Mouse (Mus musculus) neural tube, embryonic 12.5 days (tissue): ENCODE data around the gene Nek9. TPM values are rescaled to one million over a fixed set of nuclear protein-coding genes. Genes with fewer than 3 reads are reported as not detected.

Experiments used
- ATAC-seq: fragments of 200-750 bp; cut with Nextera tagmentation; 2 replicates; pipeline ENCODE4 v1.8.0; 2017; ENCODE audit warnings: low read depth, mild to moderate bottlenecking, moderate TSS enrichment, moderate library complexity; ENCODE audit not compliant: low FRiP score
- H3K27ac ChIP-seq: fragments of 300-500 bp; sonication (generic); 2 replicates; pipeline ENCODE4 v1.5.1; 2016
- H3K27me3 ChIP-seq: fragments of 300-500 bp; sonication (generic); replicated peaks from 2 replicates; pipeline ENCODE4 v1.6.1; 2016; ENCODE audit warnings: mild to moderate bottlenecking
- H3K36me3 ChIP-seq: fragments of 300-500 bp; sonication (generic); 2 replicates; pipeline ENCODE4 v1.6.1; 2016; ENCODE audit warnings: mild to moderate bottlenecking
- H3K4me1 ChIP-seq: fragments of 300-500 bp; sonication (generic); 2 replicates; pipeline ENCODE4 v1.6.1; 2016
- H3K4me2 ChIP-seq: fragments of 300-500 bp; sonication (generic); replicated peaks from 2 replicates; pipeline ENCODE4 v1.6.1; 2016; ENCODE audit warnings: mild to moderate bottlenecking
- H3K4me3 ChIP-seq: fragments of 300-500 bp; sonication (generic); 2 replicates; pipeline ENCODE4 v1.5.1; 2016
- H3K9ac ChIP-seq: fragments of 300-500 bp; sonication (generic); 2 replicates; pipeline ENCODE4 v1.6.1; 2016; ENCODE audit warnings: mild to moderate bottlenecking
- H3K9me3 ChIP-seq: fragments of 300-500 bp; sonication (generic); 2 replicates; pipeline ENCODE4 v1.6.1; 2016; ENCODE audit warnings: mild to moderate bottlenecking
- WGBS: fragments of 180-500 bp; shearing (Covaris S2); methylation state at CpG from one replicate; pipeline ENCODE4 v1.1.7; 2016; 5-methylcytosine and 5-hydroxymethylcytosine counted together
- polyA plus RNA-seq: library from polyadenylated mRNA; unstranded; fragments of >200 nt; fragmentation: Nextera tagmentation; extraction: Ambion mirVana; gene quantifications from 2 replicates; pipeline ENCODE4 v1.2.1, GENCODE M21; 2016

The Nek9 gene
- polyA plus RNA-seq, 1 experiment from 2014 or later = 23.7 TPM

DNA sequence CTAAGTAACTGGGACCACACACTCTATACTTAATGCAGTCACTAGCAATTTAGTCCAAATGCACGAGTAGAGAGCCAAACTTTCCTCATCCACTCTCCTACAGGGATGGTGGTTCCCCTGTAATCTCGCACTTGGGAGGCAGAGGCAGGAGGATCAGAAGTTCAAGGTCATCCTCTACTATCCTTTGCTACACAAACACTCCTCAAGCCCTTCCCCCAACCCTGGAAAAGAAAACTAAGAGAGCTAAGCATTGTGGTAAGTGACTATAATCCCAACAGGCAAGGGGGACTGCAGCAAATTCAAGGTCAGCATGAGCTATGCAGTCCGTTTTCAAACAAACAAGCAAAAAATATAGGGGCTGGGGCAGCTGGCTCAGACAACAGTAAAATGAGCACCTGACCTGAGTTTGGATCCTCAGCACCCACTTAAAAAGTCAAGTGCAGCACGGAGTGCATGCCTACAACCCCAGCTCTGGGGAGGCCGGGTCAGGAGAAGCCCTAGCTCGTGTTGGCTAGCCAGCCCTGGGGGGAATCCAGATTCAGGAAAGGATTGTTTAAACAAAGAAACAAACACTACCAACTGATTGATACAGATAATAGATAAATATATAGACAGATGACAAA is 29.4 kb upstream of the Nek9 start:
- H3K4me3 ChIP-seq = no peak overlapping the region
- peaks cover under 1% of the 10 kb centered on the region; the same call in 1 of the 2 replicates for H3K36me3 ChIP-seq
- WGBS = 88% methylated on average over 6 of the region's 6 CpGs
- no peaks in the 10 kb centered on the region for H3K27me3 ChIP-seq
- peaks cover 23% of the 10 kb centered on the region for H3K4me1 ChIP-seq
- H3K27ac ChIP-seq = no peak overlapping the region
- ATAC-seq = no peak
- H3K9me3 ChIP-seq = no peaks in the 10 kb centered on the region
- no peak overlapping the region for H3K4me2 ChIP-seq
- H3K9ac ChIP-seq = no peak overlapping the region

DNA sequence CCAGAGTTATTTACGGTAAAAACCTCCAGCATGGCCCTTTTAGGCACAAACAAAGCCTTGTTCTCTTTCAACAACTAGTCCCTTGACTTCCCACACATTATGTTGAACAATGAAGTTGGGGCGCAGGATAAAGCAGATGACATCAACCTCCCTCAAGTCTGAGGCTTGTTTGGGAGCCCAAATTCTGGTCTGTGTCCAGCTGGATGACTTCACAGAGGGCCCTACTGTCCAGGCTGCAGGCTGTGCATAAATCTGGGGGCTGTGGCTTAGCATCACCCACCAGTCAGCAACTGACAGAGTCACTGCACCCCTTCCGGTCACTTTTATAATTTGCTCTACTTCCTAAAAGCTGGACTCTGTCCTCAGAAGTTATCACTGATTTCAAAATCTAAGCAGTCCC is 27.1 kb upstream of the Nek9 start:
- peaks cover 4% of the 10 kb centered on the region; the same call in 1 of the 2 replicates for H3K36me3 ChIP-seq
- no peak for ATAC-seq
- no peak overlapping the region for H3K9ac ChIP-seq
- H3K9me3 ChIP-seq = no peaks in the 10 kb centered on the region
- H3K4me2 ChIP-seq = no peak overlapping the region
- H3K4me1 ChIP-seq = peaks cover 14% of the 10 kb centered on the region; the same call in 1 of the 2 replicates
- no peak overlapping the region for H3K4me3 ChIP-seq
- WGBS = 68% methylated on average over 3 of the region's 3 CpGs
- no peaks in the 10 kb centered on the region for H3K27me3 ChIP-seq
- H3K27ac ChIP-seq = no peak overlapping the region

DNA sequence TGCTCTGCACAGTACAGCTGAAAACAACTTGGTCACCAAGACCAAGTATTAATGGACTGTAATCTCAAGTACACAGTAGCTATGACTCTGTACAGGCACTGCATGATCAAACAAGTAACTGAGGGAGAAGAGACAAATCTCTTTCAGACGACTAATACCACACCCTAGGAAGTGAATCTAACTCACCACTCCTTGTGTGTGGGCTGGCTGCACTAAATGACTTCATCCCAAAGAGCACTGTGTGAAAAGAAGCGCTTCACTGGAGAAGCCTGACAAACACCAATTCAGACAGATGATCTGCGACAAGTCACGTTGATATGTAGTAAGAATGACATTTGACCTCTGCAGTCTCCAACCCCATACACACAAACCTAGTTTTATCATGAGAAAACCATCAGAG is 23.3 kb upstream of the Nek9 start:
- H3K27ac ChIP-seq = no peak overlapping the region
- peaks cover 6% of the 10 kb centered on the region; the same call in 1 of the 2 replicates for H3K4me1 ChIP-seq
- no peaks in the 10 kb centered on the region for H3K9me3 ChIP-seq
- H3K27me3 ChIP-seq = no peaks in the 10 kb centered on the region
- WGBS = 80% methylated on average over 4 of the region's 4 CpGs
- H3K9ac ChIP-seq = no peak overlapping the region
- no peak for ATAC-seq
- H3K4me3 ChIP-seq = no peak overlapping the region
- no peak overlapping the region for H3K4me2 ChIP-seq
- H3K36me3 ChIP-seq = peaks cover 4% of the 10 kb centered on the region; the same call in 1 of the 2 replicates

DNA sequence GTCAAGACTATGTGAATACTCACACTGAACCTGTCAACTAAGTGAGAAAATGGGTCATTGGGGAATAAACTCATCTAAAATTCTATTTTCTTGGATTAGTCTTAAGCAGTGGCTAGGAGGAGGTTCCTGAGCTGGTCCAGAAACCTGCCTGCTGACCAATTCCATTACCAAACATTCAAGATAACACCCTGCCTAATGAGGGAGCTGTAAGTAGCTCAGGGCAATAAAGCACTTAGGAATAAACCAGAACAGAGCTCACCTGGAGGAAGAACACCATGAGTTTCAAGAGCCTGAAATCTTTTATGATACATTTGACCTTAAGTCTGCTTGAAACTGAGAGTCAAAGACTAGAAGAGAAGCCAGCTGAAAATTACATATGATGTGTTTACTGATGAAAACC is 22.4 kb upstream of the Nek9 start:
- no peak overlapping the region for H3K4me3 ChIP-seq
- ATAC-seq = no peak
- H3K9ac ChIP-seq = no peak overlapping the region
- no peak overlapping the region for H3K27ac ChIP-seq
- no peaks in the 10 kb centered on the region for H3K9me3 ChIP-seq
- no peak overlapping the region for H3K4me2 ChIP-seq
- H3K4me1 ChIP-seq = peaks cover 6% of the 10 kb centered on the region; the same call in 1 of the 2 replicates
- no peaks in the 10 kb centered on the region for H3K27me3 ChIP-seq
- H3K36me3 ChIP-seq = peaks cover 4% of the 10 kb centered on the region; the same call in 1 of the 2 replicates

DNA sequence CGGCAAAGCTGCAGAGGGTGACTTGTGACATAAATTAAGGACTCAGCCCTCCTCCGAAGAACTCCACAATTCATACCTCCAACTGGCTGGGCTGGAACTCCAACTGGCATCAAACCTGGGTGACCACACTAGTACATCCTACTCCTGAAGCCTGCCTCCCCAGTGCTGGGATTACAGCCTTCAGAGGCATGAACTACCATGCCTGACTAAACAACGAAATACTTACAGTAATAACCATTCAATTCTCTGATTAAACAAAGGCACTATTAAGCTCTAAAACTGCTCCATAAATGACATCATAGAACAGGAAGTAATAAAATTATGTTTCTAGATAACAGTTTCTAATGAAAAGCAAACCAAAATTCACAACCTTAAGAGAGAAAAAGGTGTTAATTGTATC is 22.0 kb upstream of the Nek9 start:
- peaks cover 2% of the 10 kb centered on the region; the same call in 1 of the 2 replicates for H3K4me1 ChIP-seq
- no peaks in the 10 kb centered on the region for H3K9me3 ChIP-seq
- ATAC-seq = no peak
- no peak overlapping the region for H3K9ac ChIP-seq
- no peak overlapping the region for H3K4me2 ChIP-seq
- 76% methylated on average over 3 of the region's 3 CpGs for WGBS
- H3K27me3 ChIP-seq = no peaks in the 10 kb centered on the region
- peaks cover 4% of the 10 kb centered on the region; the same call in 1 of the 2 replicates for H3K36me3 ChIP-seq
- H3K4me3 ChIP-seq = no peak overlapping the region
- H3K27ac ChIP-seq = no peak overlapping the region

DNA sequence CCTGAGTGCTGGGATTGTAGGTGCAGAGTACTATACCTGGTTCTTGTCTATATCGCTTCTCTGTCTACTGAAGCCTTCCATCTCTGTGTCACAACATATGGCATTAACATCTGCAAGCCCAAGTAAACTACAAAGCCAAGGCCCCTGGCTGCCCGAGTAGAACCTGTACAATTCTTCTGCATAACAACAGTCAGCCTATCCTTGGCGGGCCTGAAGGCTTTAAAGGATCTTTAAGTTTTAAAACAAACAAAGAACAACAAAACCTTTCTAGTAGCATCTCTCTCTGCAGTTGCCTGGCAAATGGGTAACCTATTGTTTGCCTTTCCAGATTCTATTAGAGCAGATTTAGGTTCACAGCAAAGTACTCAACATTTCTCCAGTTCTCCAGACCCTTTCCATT is 14.9 kb upstream of the Nek9 start:
- no peak overlapping the region for H3K9ac ChIP-seq
- no peak overlapping the region for H3K4me3 ChIP-seq
- H3K36me3 ChIP-seq = peaks cover 24% of the 10 kb centered on the region
- H3K9me3 ChIP-seq = no peaks in the 10 kb centered on the region
- no peak for ATAC-seq
- H3K4me1 ChIP-seq = no peaks in the 10 kb centered on the region
- 92% methylated on average over 3 of the region's 3 CpGs for WGBS
- no peak overlapping the region for H3K4me2 ChIP-seq
- H3K27ac ChIP-seq = no peak overlapping the region
- no peaks in the 10 kb centered on the region for H3K27me3 ChIP-seq

DNA sequence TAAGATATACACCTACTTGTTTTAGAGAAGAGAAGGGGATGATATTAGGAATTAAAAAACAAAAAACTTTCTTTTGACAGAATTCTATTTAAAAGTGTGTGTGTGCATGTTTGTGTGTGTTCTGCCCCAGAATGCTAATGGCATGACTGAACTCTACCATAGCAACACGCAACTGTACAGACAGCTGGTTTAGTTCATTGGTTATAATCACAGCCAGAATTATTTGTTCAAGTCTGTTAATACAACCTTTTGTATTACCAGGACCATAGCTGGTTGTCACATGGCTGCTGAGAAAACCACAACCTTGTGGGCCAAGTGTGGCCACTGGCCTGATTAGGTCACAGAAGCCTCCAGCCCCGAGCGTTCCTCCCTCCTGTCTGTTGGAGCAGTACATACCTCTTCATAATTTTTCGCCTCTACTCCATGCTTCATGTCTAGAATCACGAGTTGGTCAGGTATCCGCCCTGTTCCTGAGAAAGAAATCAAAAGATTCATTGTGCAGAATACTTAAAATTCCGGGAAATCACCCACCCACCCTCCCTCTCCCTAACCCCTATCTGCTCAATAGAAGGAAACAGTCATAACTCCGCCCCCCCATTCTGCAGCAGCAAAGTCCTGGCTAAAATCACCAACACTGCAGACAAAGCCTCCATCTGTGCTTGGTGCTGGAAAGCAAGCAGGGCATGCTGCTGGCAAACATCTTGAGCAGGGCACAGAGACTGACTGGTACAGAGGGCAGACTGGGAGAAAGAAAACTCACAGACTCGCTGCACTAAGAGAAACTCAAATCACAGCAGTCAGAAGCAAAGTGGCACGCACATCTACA is 11.5 kb upstream of the Nek9 start:
- no peak overlapping the region for H3K9ac ChIP-seq
- no peaks in the 10 kb centered on the region for H3K27me3 ChIP-seq
- WGBS = 77% methylated on average over 10 of the region's 10 CpGs
- H3K4me1 ChIP-seq = no peaks in the 10 kb centered on the region
- ATAC-seq = no peak
- no peak overlapping the region for H3K4me3 ChIP-seq
- H3K36me3 ChIP-seq = peaks cover 27% of the 10 kb centered on the region
- no peak overlapping the region for H3K4me2 ChIP-seq
- H3K9me3 ChIP-seq = no peaks in the 10 kb centered on the region
- H3K27ac ChIP-seq = no peak overlapping the region

DNA sequence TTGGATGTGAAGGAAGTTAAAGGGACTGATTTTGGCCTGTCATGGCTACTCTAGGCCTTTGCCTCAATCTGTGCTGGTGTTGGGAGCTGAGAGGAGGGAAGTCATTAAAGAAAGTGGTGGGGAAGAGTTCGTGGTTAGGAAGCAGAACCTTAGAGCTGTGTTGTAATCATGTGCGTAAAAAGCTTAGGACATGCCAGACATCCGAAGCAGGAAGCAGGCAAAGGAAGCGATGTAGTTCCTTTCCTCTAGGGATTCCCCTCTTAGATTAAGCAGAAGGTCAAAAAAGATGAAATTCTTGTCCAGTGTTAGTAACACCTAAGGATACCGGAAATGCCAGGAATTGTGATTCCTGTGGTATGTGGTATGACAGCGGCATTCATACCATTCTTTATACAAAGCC is 9.2 kb upstream of the Nek9 start:
- Histone ChIP-seq H3K36me3 (peaks cover 29% of the 10 kb centered on the region), H3K9ac (no peak overlapping the region), H3K9me3 (no peaks in the 10 kb centered on the region), H3K27ac (no peak overlapping the region), H3K4me1 (no peaks in the 10 kb centered on the region), H3K4me3 (no peak overlapping the region), H3K27me3 (no peaks in the 10 kb centered on the region), H3K4me2 (no peak overlapping the region)
- ATAC-seq = no peak
- 88% methylated on average over 6 of the region's 6 CpGs for WGBS

DNA sequence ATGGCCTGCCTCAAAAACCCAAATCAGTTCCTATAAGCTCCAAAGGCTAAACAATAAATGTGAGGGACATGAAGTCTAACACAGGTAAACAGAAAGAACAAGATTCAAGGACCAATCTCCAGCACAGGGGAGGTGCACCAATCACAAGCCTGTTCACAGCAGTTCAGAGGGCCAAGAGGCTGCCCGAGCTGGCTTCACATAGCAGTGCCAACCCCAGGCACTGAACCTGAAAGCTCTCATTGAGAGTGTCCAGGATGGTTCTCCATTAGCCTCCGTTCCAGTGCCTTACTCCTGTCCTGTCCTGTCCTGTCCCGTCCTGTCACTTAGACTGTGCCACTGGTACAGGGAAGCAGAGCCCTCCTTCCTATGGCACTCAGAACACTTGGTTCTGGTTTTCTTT is 8.0 kb upstream of the Nek9 start:
- WGBS = 83% methylated on average over 3 of the region's 3 CpGs
- no peaks in the 10 kb centered on the region for H3K4me1 ChIP-seq
- no peak overlapping the region for H3K4me3 ChIP-seq
- no peaks in the 10 kb centered on the region for H3K9me3 ChIP-seq
- H3K27ac ChIP-seq = no peak overlapping the region
- ATAC-seq = no peak
- H3K9ac ChIP-seq = no peak overlapping the region
- no peaks in the 10 kb centered on the region for H3K27me3 ChIP-seq
- H3K36me3 ChIP-seq = peaks cover 31% of the 10 kb centered on the region
- H3K4me2 ChIP-seq = no peak overlapping the region

DNA sequence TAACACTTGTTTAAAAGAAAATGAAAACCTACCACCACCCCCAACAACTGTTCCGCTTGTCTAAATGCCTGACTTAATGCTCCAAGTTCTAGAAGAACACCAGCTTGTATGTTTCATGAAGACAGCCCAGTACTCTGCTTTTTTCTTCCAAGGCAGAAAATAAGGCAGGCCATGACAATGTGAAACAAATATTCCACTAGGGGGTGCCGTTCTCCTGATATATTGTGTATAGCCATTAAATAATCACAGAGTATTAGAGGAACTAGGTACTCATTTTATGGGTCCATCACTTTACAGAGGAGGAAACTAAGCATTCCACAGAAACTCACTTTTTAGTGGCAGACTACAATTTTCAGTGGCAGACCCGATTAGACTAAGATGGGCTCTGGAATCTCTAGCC is 7.2 kb upstream of the Nek9 start:
- no peaks in the 10 kb centered on the region for H3K9me3 ChIP-seq
- 72% methylated on average over 3 of the region's 3 CpGs for WGBS
- peaks cover 31% of the 10 kb centered on the region for H3K36me3 ChIP-seq
- no peak overlapping the region for H3K4me2 ChIP-seq
- no peak overlapping the region for H3K9ac ChIP-seq
- ATAC-seq = 0 out of 2 replicates have a peak, but pooled peaks have one; percentile 25
- H3K4me3 ChIP-seq = no peak overlapping the region
- no peaks in the 10 kb centered on the region for H3K4me1 ChIP-seq
- H3K27me3 ChIP-seq = no peaks in the 10 kb centered on the region
- no peak overlapping the region for H3K27ac ChIP-seq

DNA sequence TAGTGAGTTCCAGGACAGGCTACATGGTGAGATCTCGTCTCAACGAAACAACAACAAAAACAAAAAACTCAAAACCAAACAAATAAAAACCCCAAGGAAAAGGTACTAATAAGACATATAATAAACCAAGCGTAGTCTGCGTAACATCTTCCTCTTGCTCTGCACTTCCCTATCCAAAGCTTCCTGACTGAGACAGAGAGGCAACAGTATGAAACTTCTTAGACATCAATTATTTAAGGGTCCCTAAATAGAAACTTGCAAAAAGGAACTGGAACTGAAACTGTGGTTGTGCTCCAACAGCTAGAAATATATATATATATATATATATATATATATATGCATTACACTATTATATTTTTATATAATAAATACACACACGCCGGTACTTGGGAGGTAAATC is 6.4 kb upstream of the Nek9 start:
- WGBS = 96% methylated on average over 6 of the region's 6 CpGs
- Histone ChIP-seq H3K4me1 (no peaks in the 10 kb centered on the region), H3K4me2 (no peak overlapping the region), H3K27ac (no peak overlapping the region), H3K36me3 (peaks cover 28% of the 10 kb centered on the region), H3K4me3 (no peak overlapping the region), H3K9ac (no peak overlapping the region), H3K27me3 (no peaks in the 10 kb centered on the region), H3K9me3 (no peaks in the 10 kb centered on the region)
- no peak for ATAC-seq

DNA sequence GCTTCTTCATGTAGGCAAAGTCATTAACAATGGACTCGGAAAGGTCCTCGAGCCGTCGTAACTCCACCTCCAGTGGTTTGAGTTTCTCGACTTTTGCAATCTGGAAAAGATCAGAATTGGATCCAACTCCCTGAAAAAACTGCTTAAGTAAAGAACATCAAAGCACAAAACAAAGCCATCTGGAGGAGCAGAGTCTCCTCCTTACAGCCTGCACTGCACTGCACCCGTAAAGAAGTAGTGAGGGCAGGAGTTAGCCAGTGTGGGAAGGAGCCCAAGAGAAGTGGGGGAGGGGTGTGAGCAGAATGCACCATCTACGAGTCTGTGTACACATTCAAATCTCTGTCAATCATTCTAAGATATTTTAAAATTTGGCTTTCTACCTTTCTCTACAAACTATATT is 5.1 kb upstream of the Nek9 start:
- H3K4me3 ChIP-seq = no peak overlapping the region
- 70% methylated on average over 7 of the region's 7 CpGs for WGBS
- no peak overlapping the region for H3K27ac ChIP-seq
- no peaks in the 10 kb centered on the region for H3K9me3 ChIP-seq
- H3K4me2 ChIP-seq = no peak overlapping the region
- peaks cover 3% of the 10 kb centered on the region; the same call in 1 of the 2 replicates for H3K4me1 ChIP-seq
- ATAC-seq = no peak
- H3K9ac ChIP-seq = no peak overlapping the region
- no peaks in the 10 kb centered on the region for H3K27me3 ChIP-seq
- peaks cover 21% of the 10 kb centered on the region for H3K36me3 ChIP-seq
